Mouse (Mus musculus): ENCODE results near the gene Atp6v0e.
A peak's percentile ranks its signal among the peaks of the same experiment; 100 is the strongest.

Atp6v0e gene

GRCm38 (mm10) chr17:26662978-26663683 is at the start of gene Atp6v0e:
Gene Atp6v0e (plus strand): TSS chr17:26663231.
- peak; percentile 55; the same call in 1 of the 2 replicates for TF ChIP-seq GATA4 (IDR thresholded peaks at IDR 0.05; ENCODE audit: insufficient replicate concordance, low read length)

- TF ChIP-seq GATA4 (IDR thresholded peaks at IDR 0.05; ENCODE audit: insufficient replicate concordance, low read length), result no peak
Measured at GRCm38 (mm10) chr17:26614286-26614685, 48.7 kb upstream of the Atp6v0e start.

DNA sequence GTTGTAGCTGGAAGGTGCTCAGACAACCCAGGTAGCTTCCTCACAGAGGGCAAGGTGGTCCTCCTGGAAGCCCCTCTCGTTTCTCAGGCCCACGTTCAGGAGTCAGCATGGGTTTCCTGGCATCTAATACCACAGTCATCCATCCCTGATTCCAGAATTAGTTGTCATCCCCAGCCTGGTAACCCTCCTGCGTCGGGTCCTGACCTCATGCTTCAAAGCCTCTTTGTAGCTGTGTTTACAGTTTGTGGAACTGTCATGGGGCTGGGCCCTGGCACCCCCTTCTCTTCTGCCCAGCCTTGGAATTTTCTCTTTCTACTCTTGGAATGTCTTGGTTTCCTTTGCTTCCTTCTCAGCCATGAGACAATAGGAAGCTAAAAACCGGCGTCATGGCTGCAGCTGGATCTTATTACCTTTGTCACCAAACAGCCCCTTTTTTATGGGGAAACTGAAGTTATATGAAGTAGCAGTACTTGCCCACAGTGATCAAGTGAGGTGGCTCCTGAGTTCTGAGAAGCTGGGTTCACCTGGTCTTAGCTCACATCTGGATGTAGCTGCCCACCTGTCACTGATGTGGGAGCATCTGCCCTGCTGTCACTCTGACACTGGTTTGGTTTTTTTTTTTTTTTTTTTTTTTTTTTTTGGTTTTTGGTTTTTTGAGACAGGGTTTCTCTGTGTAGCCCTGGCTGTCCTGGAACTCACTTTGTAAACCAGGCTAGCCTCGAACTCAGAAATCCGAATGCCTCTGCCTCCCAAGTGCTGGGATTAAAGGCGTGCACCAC is 48.1 kb upstream of the Atp6v0e start:
- TF ChIP-seq GATA4 (IDR thresholded peaks at IDR 0.05; ENCODE audit: insufficient replicate concordance, low read length), result no peak

GRCm38 (mm10) chr17:26616696-26617095 is 46.3 kb upstream of the Atp6v0e start:
- no peak for TF ChIP-seq GATA4 (IDR thresholded peaks at IDR 0.05; ENCODE audit: insufficient replicate concordance, low read length)

- no peak for TF ChIP-seq GATA4 (IDR thresholded peaks at IDR 0.05; ENCODE audit: insufficient replicate concordance, low read length)
Measured at GRCm38 (mm10) chr17:26618498-26618897, 44.5 kb upstream of the Atp6v0e start.

- no peak for TF ChIP-seq GATA4 (IDR thresholded peaks at IDR 0.05; ENCODE audit: insufficient replicate concordance, low read length)
Measured at GRCm38 (mm10) chr17:26619577-26619976, 43.5 kb upstream of the Atp6v0e start.

- no peak for TF ChIP-seq GATA4 (IDR thresholded peaks at IDR 0.05; ENCODE audit: insufficient replicate concordance, low read length)
Measured at GRCm38 (mm10) chr17:26620292-26620691, 42.7 kb upstream of the Atp6v0e start.

DNA sequence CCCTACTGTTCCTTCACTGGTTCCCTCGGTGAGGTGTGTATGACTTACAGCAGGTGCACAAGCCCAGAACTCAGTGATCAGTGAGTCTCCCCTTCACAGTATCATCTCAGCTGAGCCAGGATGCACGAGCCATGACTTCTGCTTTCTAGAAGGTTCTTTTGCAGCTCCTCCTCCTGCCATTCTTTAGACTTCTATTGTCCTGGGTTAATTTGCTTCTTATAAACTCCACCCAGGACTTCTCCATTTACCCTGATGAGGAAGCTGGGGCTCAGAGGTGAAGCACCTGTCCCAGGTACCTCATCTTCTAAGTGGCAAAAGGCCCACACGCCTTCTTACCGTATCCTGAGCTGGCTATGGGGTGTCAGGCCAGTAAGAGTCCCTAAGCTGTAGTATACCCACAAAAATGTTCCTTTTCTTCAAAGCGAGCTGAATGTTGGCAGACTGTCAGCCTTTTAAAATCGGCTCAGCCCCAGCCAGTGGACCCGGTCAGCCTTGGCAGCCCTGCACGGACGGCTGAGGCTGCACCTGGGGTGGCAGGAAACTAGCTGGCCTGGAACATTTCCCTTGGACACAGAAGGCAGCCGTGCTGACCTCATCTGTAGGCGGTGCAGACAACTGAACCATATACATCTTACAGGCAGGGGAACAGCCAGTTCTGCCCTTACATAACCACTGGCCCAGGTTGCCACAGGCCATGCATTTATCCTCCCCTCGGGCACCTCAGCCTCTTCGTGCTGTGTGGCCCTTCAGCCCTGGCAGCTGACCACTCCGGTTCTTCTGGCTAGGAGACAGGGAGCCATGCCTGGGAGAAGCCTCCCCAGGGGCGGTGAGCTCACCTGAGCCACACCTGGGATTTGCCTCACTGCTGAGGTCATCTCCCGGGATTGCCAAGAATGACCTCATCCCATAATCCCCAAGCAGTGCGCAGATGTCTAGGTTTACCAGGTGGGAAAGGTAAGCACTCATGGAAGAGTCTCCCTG is 42.0 kb upstream of the Atp6v0e start:
- no peak for TF ChIP-seq GATA4 (IDR thresholded peaks at IDR 0.05; ENCODE audit: insufficient replicate concordance, low read length)

- TF ChIP-seq GATA4 (IDR thresholded peaks at IDR 0.05; ENCODE audit: insufficient replicate concordance, low read length), result no peak
Measured at GRCm38 (mm10) chr17:26621912-26622311, 41.1 kb upstream of the Atp6v0e start.

DNA sequence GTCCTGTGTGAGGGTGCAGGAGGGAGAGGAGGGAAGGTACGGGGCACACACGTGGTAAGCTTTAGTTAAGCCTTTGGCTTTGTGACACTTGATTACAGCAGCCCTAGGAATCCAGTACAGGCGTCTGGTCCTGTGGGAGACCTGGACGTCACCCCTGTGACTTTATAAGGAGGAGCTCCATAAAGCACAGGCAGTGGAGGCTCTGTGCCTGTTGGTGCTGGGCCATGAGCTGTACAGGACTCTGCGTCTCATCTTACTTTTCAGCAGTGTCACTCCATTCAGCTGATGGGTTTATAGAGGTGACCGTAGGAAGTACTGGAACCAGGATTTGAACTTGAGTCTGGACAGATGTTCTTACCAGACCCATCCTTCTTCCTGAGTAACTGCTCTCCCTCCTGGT is 39.0 kb upstream of the Atp6v0e start:
- no peak for TF ChIP-seq GATA4 (IDR thresholded peaks at IDR 0.05; ENCODE audit: insufficient replicate concordance, low read length)

DNA sequence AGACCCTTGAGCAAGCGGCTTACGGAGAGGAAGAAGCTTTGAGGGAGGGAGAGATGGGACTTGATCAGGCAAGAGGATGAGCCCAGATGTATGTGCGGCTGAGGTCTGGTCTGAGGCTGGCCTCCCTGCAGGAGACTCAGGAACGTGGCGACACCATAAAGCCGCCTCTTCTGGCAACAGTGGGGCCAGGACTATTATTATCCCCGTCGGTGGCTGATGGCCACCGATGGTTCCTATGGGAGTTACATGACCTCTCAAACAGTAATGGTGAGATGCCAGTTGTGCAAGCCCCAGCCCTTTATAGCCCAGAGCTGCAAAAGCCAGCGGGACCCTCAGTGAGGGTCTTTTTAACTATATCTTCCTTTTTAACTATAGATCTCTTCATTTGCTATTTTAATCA is 38.0 kb upstream of the Atp6v0e start:
- no peak for TF ChIP-seq GATA4 (IDR thresholded peaks at IDR 0.05; ENCODE audit: insufficient replicate concordance, low read length)

DNA sequence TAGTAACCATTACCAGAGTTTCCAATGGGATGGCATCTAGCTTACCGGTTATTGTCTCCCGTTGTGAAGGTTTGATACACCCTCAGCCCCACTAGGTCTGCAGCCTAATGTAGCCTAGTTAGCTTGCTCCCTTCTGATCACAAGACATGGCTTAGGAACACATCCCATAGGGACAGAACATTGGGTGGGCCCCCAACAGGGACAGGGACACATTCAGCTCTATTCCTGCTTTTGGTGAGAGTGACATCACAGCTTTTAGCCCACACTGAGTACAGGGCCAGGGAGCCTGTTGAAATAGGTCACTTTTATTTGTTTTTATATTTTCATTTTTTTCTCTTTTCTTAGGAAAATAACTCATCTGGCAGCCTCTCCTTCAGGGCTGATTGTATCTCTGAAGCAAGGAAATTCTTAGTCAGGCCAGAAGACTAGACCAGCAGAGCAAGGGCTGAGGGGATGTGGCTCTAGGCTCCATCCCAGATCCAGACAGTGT is 37.5 kb upstream of the Atp6v0e start:
- no peak for TF ChIP-seq GATA4 (IDR thresholded peaks at IDR 0.05; ENCODE audit: insufficient replicate concordance, low read length)

DNA sequence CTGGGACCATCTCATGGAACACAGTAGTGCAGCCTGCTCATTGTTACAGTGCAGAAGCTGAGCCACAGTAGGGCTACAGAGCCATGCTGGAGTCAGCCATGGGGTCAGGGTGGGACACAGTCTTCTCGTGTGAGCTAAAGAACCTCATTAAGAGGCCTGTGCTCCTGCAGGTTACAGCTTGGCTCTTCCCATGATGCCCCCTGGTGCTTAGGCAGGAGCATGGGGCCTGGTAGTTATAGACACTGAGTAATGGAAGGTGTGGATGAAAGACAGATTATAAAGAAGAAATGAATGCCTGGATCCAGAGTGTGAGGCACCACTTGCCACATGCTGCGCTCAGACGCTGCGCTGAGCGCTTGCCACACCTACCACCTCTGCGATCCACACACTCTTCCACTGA is 34.6 kb upstream of the Atp6v0e start:
- TF ChIP-seq GATA4 (IDR thresholded peaks at IDR 0.05; ENCODE audit: insufficient replicate concordance, low read length), result no peak

DNA sequence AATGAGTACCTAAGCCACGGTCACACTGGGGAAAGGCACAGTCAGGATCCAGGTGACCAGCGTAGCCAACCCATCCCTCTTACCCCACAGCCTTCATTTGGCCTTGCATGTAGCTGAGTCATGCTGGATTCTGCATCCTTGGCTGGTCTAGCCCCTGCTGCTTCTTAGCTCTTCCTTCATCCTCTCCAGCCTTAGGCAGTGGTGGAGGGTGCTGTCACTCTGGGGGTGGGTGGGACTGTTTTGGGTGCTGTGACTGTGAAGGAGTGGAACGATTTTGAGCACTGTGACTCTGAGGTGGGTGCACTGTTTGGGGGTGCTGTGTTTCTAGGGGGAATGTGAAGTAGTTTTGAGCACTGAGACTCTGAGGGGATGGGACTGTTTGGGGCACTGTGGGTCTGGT is 34.1 kb upstream of the Atp6v0e start:
- TF ChIP-seq GATA4 (IDR thresholded peaks at IDR 0.05; ENCODE audit: insufficient replicate concordance, low read length), result no peak

GRCm38 (mm10) chr17:26631811-26632327 is 31.2 kb upstream of the Atp6v0e start:
- no peak for TF ChIP-seq GATA4 (IDR thresholded peaks at IDR 0.05; ENCODE audit: insufficient replicate concordance, low read length)
